Comparison of ENCODE assay signal across 8 mouse cellular contexts in genomic region chr1:88276524-88277097, GRCm38 (mm10). TPM values are rescaled to one million over a fixed set of nuclear protein-coding genes. Genes with fewer than 3 reads are reported as not detected.
DNase-seq lines count a peak whose midpoint lies in the region; ATAC-seq and TF ChIP-seq lines count a peak whose summit lies in the region.

No protein-coding gene starts in this region.

- no peak for DNase-seq in lung, embryonic 14.5 days
- DNase-seq in lung, postnatal 14 days: no peak
- no peak for DNase-seq in embryonic facial prominence, embryonic 11.5 days (ENCODE audit: low spot score)
- no peak for DNase-seq in right cerebral cortex, adult 2 months (ENCODE audit: low spot score in 2 of 2)
- no peak for DNase-seq in adrenal gland, adult 8-10 months
- DNase-seq in urinary bladder, postnatal 10 days (ENCODE audit: low spot score): no peak

- TF ChIP-seq CTCF in lung, embryonic 14.5 days (IDR thresholded peaks at IDR 0.05; ENCODE audit: low read depth): 0 out of 2 replicates have a peak, but pooled peaks have one; percentile 1

- H3K27me3 ChIP-seq in lung, embryonic 14.5 days (ENCODE audit: insufficient read depth, low read length): no peaks in the 10 kb centered on the region
- no peaks in the 10 kb centered on the region for H3K27me3 ChIP-seq in embryonic facial prominence, embryonic 11.5 days (ENCODE audit: control insufficient read depth, insufficient read depth, low read length)
- H3K27me3 ChIP-seq in hindbrain, embryonic 16.5 days (replicated peaks; ENCODE audit: control insufficient read depth, insufficient read depth, low read length): no peaks in the 10 kb centered on the region

- H3K27ac ChIP-seq in lung, embryonic 14.5 days (ENCODE audit: low read depth): peak overlapping the region; percentile 89
- H3K27ac ChIP-seq in embryonic facial prominence, embryonic 11.5 days (replicated peaks; ENCODE audit: low read depth, low read length): peak overlapping the region; percentile 68
- H3K27ac ChIP-seq in hindbrain, embryonic 16.5 days (ENCODE audit: low read depth, low read length): peak overlapping the region; percentile 72

- H3K4me3 ChIP-seq in lung, embryonic 14.5 days (ENCODE audit: low read depth, low read length): peak overlapping the region; percentile 53
- peak overlapping the region; percentile 62 for H3K4me3 ChIP-seq in embryonic facial prominence, embryonic 11.5 days (ENCODE audit: low read depth, low read length)
- H3K4me3 ChIP-seq in hindbrain, embryonic 16.5 days (ENCODE audit: low read length): peak overlapping the region; percentile 51

- WGBS in lung, embryonic 14.5 days: 20% methylated on average over 10 of the region's 10 CpGs
- 34% methylated on average over 10 of the region's 10 CpGs for WGBS in embryonic facial prominence, embryonic 11.5 days
- 27% methylated on average over 10 of the region's 10 CpGs for WGBS in hindbrain, embryonic 16.5 days

- H3K9me3 ChIP-seq in lung, embryonic 14.5 days (ENCODE audit: low read depth, low read length): no peaks in the 10 kb centered on the region
- no peaks in the 10 kb centered on the region for H3K9me3 ChIP-seq in embryonic facial prominence, embryonic 11.5 days (replicated peaks; ENCODE audit: control insufficient read depth, low read length)
- peaks cover 2% of the 10 kb centered on the region; the same call in 1 of the 2 replicates for H3K9me3 ChIP-seq in hindbrain, embryonic 16.5 days (ENCODE audit: control insufficient read depth, low read length)

- peaks cover 12% of the 10 kb centered on the region for H3K4me1 ChIP-seq in lung, embryonic 14.5 days (ENCODE audit: insufficient read depth)
- peaks cover 9% of the 10 kb centered on the region for H3K4me1 ChIP-seq in embryonic facial prominence, embryonic 11.5 days (ENCODE audit: control insufficient read depth, insufficient read depth, low read length)
- peaks cover 19% of the 10 kb centered on the region for H3K4me1 ChIP-seq in hindbrain, embryonic 16.5 days (ENCODE audit: control insufficient read depth, insufficient read depth, low read depth, low read length)

- ATAC-seq in lung, embryonic 14.5 days (ENCODE audit: insufficient read depth): peak; percentile 45
- ATAC-seq in embryonic facial prominence, embryonic 11.5 days (replicated peaks; ENCODE audit: insufficient number of reproducible peaks, low FRiP score, low TSS enrichment, low read depth): peak; percentile 51
- peak; percentile 41 for ATAC-seq in hindbrain, embryonic 16.5 days
- peak; percentile 24 for ATAC-seq in megakaryocyte-erythroid progenitor cell, adult 5-6 weeks (replicated peaks; ENCODE audit: low FRiP score, low TSS enrichment, poor library complexity, severe bottlenecking)

- peak overlapping the region; percentile 63 for H3K4me2 ChIP-seq in lung, embryonic 14.5 days
- peak overlapping the region; percentile 65 for H3K4me2 ChIP-seq in embryonic facial prominence, embryonic 11.5 days (ENCODE audit: low read depth, low read length)
- H3K4me2 ChIP-seq in hindbrain, embryonic 16.5 days (ENCODE audit: low read length): peak overlapping the region; percentile 68

- H3K9ac ChIP-seq in lung, embryonic 14.5 days: peak overlapping the region; percentile 73
- H3K9ac ChIP-seq in embryonic facial prominence, embryonic 11.5 days (replicated peaks; ENCODE audit: low read length): peak overlapping the region; percentile 78
- peak overlapping the region; percentile 78 for H3K9ac ChIP-seq in hindbrain, embryonic 16.5 days (ENCODE audit: low read depth, low read length)

- peaks cover 46% of the 10 kb centered on the region for H3K36me3 ChIP-seq in lung, embryonic 14.5 days (ENCODE audit: insufficient read depth)
- H3K36me3 ChIP-seq in embryonic facial prominence, embryonic 11.5 days (replicated peaks; ENCODE audit: control insufficient read depth, insufficient read depth, low read depth, low read length): peaks cover 20% of the 10 kb centered on the region
- peaks cover 17% of the 10 kb centered on the region for H3K36me3 ChIP-seq in hindbrain, embryonic 16.5 days (ENCODE audit: control insufficient read depth, insufficient read depth, low read length)

RNA-seq across cellular contexts. Expression of gene Hjurp, which starts 0.8 kb away (rescaled TPM):
- 215 and 225 TPM in 2 replicates for polyA plus RNA-seq in lung, embryonic 14.5 days (2014; fragmentation: Nextera tagmentation; extraction: Ambion mirVana)
- polyA plus RNA-seq in embryonic facial prominence, embryonic 11.5 days (2014; fragmentation: Nextera tagmentation; extraction: Ambion mirVana): 139 and 152 TPM in 2 replicates
- 66.4 and 80.3 TPM in 2 replicates for polyA plus RNA-seq in hindbrain, embryonic 16.5 days (2015; fragmentation: Nextera tagmentation; extraction: Ambion mirVana)
- 203 and 209 TPM in 2 replicates for total RNA-seq in megakaryocyte-erythroid progenitor cell, adult 5-6 weeks (2014; fragmentation: Nextera tagmentation)
- 173 and 190 TPM in 2 replicates for total RNA-seq in megakaryocyte-erythroid progenitor cell, adult 5-6 weeks (2017)
- total RNA-seq in adrenal gland, adult 8-10 months (2022): 10 to 100 TPM; 33.0 to 55.0 (median 43.2) TPM

RNA-seq across cellular contexts. Expression of gene Trpm8, which starts 0.8 kb away (rescaled TPM):
- polyA plus RNA-seq in lung, embryonic 14.5 days (2014; fragmentation: Nextera tagmentation; extraction: Ambion mirVana): 0.18 TPM in 1 of 2 replicates, not detected in the other
- polyA plus RNA-seq in embryonic facial prominence, embryonic 11.5 days (2014; fragmentation: Nextera tagmentation; extraction: Ambion mirVana): not detected in 2 replicates
- polyA plus RNA-seq in hindbrain, embryonic 16.5 days (2015; fragmentation: Nextera tagmentation; extraction: Ambion mirVana): 0.10 and 0.14 TPM in 2 replicates
- not detected in 2 replicates for total RNA-seq in megakaryocyte-erythroid progenitor cell, adult 5-6 weeks (2014; fragmentation: Nextera tagmentation)
- total RNA-seq in megakaryocyte-erythroid progenitor cell, adult 5-6 weeks (2017): not detected in 2 replicates
- total RNA-seq in adrenal gland, adult 8-10 months (2022): not detected

RNA-seq across cellular contexts. Expression of gene Mroh2a, which starts 49.8 kb away (rescaled TPM):
- 2.1 and 2.7 TPM in 2 replicates for polyA plus RNA-seq in lung, embryonic 14.5 days (2014; fragmentation: Nextera tagmentation; extraction: Ambion mirVana)
- polyA plus RNA-seq in embryonic facial prominence, embryonic 11.5 days (2014; fragmentation: Nextera tagmentation; extraction: Ambion mirVana): 1.00 and 1.7 TPM in 2 replicates
- polyA plus RNA-seq in hindbrain, embryonic 16.5 days (2015; fragmentation: Nextera tagmentation; extraction: Ambion mirVana): 0.45 and 0.54 TPM in 2 replicates
- 0.25 TPM in 1 of 2 replicates, not detected in the other for total RNA-seq in megakaryocyte-erythroid progenitor cell, adult 5-6 weeks (2014; fragmentation: Nextera tagmentation)
- 0.05 and 1.9 TPM in 2 replicates for total RNA-seq in megakaryocyte-erythroid progenitor cell, adult 5-6 weeks (2017)
- under 1 TPM in 2 of 4 experiments, not detected in 2; 0.10 to 0.16 TPM for total RNA-seq in adrenal gland, adult 8-10 months (2022)
